Mouse (Mus musculus) thymus, postnatal 14 days (tissue): ENCODE measurements around the gene Rapgef4.
A peak's percentile ranks its signal among the peaks of the same experiment; 100 is the strongest.
"Not testable (repeated sequence)": the region's sequence is repeated elsewhere in the genome, so short reads cannot be mapped to it uniquely, and the experiment has no call there.

Source experiments
- DNase-seq: peaks from one replicate; pipeline ENCODE4 v3.0.0; 2021

Gene Rapgef4

GRCm38 (mm10) chr2:72125786-72126185 lies 144.7 kb downstream of the Rapgef4 start:
- DNase-seq = no peak

- DNase-seq = no peak
These were observed 145.4 kb downstream of the Rapgef4 start for GRCm38 (mm10) chr2:72126411-72126810.

- DNase-seq = no peak
These were observed 148.7 kb downstream of the Rapgef4 start for GRCm38 (mm10) chr2:72129612-72130311.

- no peak for DNase-seq
These were observed 151.2 kb downstream of the Rapgef4 start for GRCm38 (mm10) chr2:72132222-72132621.

GRCm38 (mm10) chr2:72136045-72136444 lies 155.0 kb downstream of the Rapgef4 start:
- DNase-seq = no peak

- peak; percentile 62 for DNase-seq
These were observed 155.6 kb downstream of the Rapgef4 start for GRCm38 (mm10) chr2:72136486-72137264.

GRCm38 (mm10) chr2:72139863-72140845 lies 159.1 kb downstream of the Rapgef4 start:
- DNase-seq = no peak

- no peak for DNase-seq
These were observed 160.1 kb downstream of the Rapgef4 start for GRCm38 (mm10) chr2:72141091-72141490.

- not testable (repeated sequence) for DNase-seq
These were observed 160.7 kb downstream of the Rapgef4 start for GRCm38 (mm10) chr2:72141732-72142131.

GRCm38 (mm10) chr2:72143413-72143812 lies 162.4 kb downstream of the Rapgef4 start:
- no peak for DNase-seq

GRCm38 (mm10) chr2:72144576-72145200 lies 163.6 kb downstream of the Rapgef4 start:
- peak; percentile 56 for DNase-seq

- DNase-seq = peak; percentile 71
These were observed 164.3 kb downstream of the Rapgef4 start for GRCm38 (mm10) chr2:72145281-72145875.

GRCm38 (mm10) chr2:72146061-72146460 lies 165.0 kb downstream of the Rapgef4 start:
- peak; percentile 60 for DNase-seq

- DNase-seq = no peak
These were observed 166.2 kb downstream of the Rapgef4 start for GRCm38 (mm10) chr2:72147246-72147645.

- no peak for DNase-seq
These were observed 166.7 kb downstream of the Rapgef4 start for GRCm38 (mm10) chr2:72147695-72148094.

GRCm38 (mm10) chr2:72148647-72149046 lies 167.6 kb downstream of the Rapgef4 start:
- no peak for DNase-seq

- peak; percentile 85 for DNase-seq
These were observed 168.0 kb downstream of the Rapgef4 start for GRCm38 (mm10) chr2:72149059-72149458.

GRCm38 (mm10) chr2:72151792-72152554 lies 170.9 kb downstream of the Rapgef4 start:
- no peak for DNase-seq

GRCm38 (mm10) chr2:72152746-72153145 lies 171.7 kb downstream of the Rapgef4 start:
- no peak for DNase-seq

GRCm38 (mm10) chr2:72153851-72154250 lies 172.8 kb downstream of the Rapgef4 start:
- no peak for DNase-seq

- DNase-seq = no peak
These were observed 174.2 kb downstream of the Rapgef4 start for GRCm38 (mm10) chr2:72155102-72155773.
